Mouse (Mus musculus): ENCODE data around the gene Cdh16.

Gene Cdh16

GRCm38 (mm10) chr8:104577606-104578005, 46.6 kb downstream of the Cdh16 start:
- peak; percentile 24 for DNase-seq (ENCODE audit: low read depth, low spot score)

GRCm38 (mm10) chr8:104576820-104577219, 47.4 kb downstream of the Cdh16 start:
- DNase-seq (ENCODE audit: low read depth, low spot score): no peak

- peak; percentile 91 for DNase-seq (ENCODE audit: low read depth, low spot score)
Observed at GRCm38 (mm10) chr8:104570436-104571343, 53.5 kb downstream of the Cdh16 start.

GRCm38 (mm10) chr8:104569559-104569958, 54.6 kb downstream of the Cdh16 start:
- peak; percentile 41 for DNase-seq (ENCODE audit: low read depth, low spot score)

GRCm38 (mm10) chr8:104565457-104565798, 58.8 kb downstream of the Cdh16 start:
- DNase-seq (ENCODE audit: low read depth, low spot score): no peak

- DNase-seq (ENCODE audit: low read depth, low spot score): peak; percentile 97
Observed at GRCm38 (mm10) chr8:104564633-104565456, 59.4 kb downstream of the Cdh16 start.

- no peak for DNase-seq (ENCODE audit: low read depth, low spot score)
Observed at GRCm38 (mm10) chr8:104560731-104561130, 63.5 kb downstream of the Cdh16 start.

- DNase-seq (ENCODE audit: low read depth, low spot score): no peak
Observed at GRCm38 (mm10) chr8:104557226-104557625, 67.0 kb downstream of the Cdh16 start.

- DNase-seq (ENCODE audit: low read depth, low spot score): no peak
Observed at GRCm38 (mm10) chr8:104555191-104555590, 69.0 kb downstream of the Cdh16 start.
